Mouse (Mus musculus): Measurements from ENCODE around the gene Herc3.

Herc3 gene

GRCm38 (mm10) chr6:58846850-58847692 is 15.8 kb downstream of the Herc3 start:
- no peak for TF ChIP-seq GATA4 (IDR thresholded peaks at IDR 0.05; ENCODE audit: insufficient replicate concordance, low read length)

DNA sequence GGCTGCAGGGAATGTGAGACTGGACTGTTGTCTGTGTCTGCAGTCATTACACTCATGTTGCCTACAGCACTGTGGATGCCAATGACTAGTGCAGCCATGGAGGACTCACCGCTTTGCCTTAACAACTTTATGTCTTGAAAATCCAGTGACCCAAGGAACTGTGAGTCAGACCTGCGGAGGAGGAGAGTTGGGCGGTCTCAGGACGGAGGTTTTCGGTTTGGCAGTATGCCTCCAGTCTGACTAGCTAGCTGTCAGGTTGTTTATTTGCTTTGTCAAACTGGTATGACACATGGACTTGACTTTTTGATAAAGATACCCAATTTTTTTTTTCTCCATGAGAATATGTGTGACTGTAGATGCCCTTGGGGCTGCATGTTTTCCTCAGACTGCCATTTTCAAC is 16.6 kb downstream of the Herc3 start:
- TF ChIP-seq GATA4 (IDR thresholded peaks at IDR 0.05; ENCODE audit: insufficient replicate concordance, low read length): no peak

- no peak for TF ChIP-seq GATA4 (IDR thresholded peaks at IDR 0.05; ENCODE audit: insufficient replicate concordance, low read length)
These were observed 18.1 kb downstream of the Herc3 start for GRCm38 (mm10) chr6:58849356-58849755.

GRCm38 (mm10) chr6:58855676-58856367 is 24.6 kb downstream of the Herc3 start:
- TF ChIP-seq GATA4 (IDR thresholded peaks at IDR 0.05; ENCODE audit: insufficient replicate concordance, low read length): no peak

GRCm38 (mm10) chr6:58856494-58856893 is 25.2 kb downstream of the Herc3 start:
- TF ChIP-seq GATA4 (IDR thresholded peaks at IDR 0.05; ENCODE audit: insufficient replicate concordance, low read length): no peak

DNA sequence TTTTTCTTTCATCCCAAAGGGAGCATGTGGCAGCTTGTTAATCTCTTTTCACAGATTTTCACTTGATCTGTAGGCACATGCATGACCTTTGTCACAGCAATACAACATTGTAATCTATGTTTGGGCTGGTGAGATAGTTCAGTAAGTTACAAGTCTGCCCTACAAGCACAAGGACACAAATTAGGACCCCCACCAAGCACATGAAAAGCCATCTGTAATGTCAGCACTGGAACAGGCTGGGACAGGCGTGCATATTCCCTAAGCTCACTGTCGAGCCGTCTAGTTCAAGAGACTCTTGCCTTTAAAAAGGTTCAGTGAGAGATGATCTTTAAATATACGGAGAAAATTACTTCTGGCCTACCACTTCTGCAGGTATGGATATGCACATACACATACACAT is 28.3 kb downstream of the Herc3 start:
- no peak for TF ChIP-seq GATA4 (IDR thresholded peaks at IDR 0.05; ENCODE audit: insufficient replicate concordance, low read length)

GRCm38 (mm10) chr6:58862446-58862993 is 31.3 kb downstream of the Herc3 start:
- TF ChIP-seq GATA4 (IDR thresholded peaks at IDR 0.05; ENCODE audit: insufficient replicate concordance, low read length): no peak

GRCm38 (mm10) chr6:58863631-58864235 is 32.5 kb downstream of the Herc3 start:
- TF ChIP-seq GATA4 (IDR thresholded peaks at IDR 0.05; ENCODE audit: insufficient replicate concordance, low read length): no peak

- no peak for TF ChIP-seq GATA4 (IDR thresholded peaks at IDR 0.05; ENCODE audit: insufficient replicate concordance, low read length)
These were observed 48.3 kb downstream of the Herc3 start for GRCm38 (mm10) chr6:58879572-58879971.

DNA sequence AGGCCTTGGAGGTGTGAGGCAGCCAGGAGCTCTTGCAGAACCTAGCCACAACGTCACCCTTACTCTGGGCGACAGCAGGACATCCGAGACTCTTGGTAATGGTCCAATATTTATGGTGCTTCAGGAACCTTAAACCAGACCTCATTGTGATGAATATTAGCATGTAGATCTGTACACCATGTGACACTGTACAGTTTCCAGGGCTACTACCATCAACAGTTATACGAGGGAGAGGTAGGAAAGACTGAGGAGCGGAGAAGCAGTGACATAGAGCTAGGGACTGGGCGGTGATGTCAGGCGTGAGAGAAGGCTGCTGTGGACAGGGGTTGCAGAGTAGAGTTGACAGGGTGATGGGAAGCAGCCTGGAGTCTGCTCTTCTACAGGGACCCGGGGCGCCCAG is 48.7 kb downstream of the Herc3 start:
- TF ChIP-seq GATA4 (IDR thresholded peaks at IDR 0.05; ENCODE audit: insufficient replicate concordance, low read length): no peak

DNA sequence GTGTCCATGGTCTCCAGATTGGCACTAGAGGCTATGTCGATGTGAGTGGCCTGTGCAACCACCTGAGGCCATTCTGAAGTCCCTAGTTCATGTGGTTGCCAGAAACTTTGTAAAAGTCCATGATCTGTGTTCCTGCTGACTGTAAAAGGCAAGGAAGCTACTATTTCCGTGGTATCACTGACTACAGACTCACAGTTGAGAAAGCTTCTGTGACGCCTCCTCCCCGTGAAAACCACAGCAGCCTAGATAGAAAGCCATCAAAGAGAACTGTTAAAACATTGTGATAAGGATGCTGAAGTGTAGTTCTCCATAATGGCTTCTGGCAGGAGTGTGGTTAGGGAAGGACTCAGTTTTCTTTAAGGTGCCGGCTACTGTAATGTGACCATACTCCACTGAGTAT is 49.6 kb downstream of the Herc3 start:
- TF ChIP-seq GATA4 (IDR thresholded peaks at IDR 0.05; ENCODE audit: insufficient replicate concordance, low read length): no peak

- no peak for TF ChIP-seq GATA4 (IDR thresholded peaks at IDR 0.05; ENCODE audit: insufficient replicate concordance, low read length)
These were observed 50.1 kb downstream of the Herc3 start for GRCm38 (mm10) chr6:58881363-58881762.

- no peak for TF ChIP-seq GATA4 (IDR thresholded peaks at IDR 0.05; ENCODE audit: insufficient replicate concordance, low read length)
These were observed 51.0 kb downstream of the Herc3 start for GRCm38 (mm10) chr6:58882271-58882670.

DNA sequence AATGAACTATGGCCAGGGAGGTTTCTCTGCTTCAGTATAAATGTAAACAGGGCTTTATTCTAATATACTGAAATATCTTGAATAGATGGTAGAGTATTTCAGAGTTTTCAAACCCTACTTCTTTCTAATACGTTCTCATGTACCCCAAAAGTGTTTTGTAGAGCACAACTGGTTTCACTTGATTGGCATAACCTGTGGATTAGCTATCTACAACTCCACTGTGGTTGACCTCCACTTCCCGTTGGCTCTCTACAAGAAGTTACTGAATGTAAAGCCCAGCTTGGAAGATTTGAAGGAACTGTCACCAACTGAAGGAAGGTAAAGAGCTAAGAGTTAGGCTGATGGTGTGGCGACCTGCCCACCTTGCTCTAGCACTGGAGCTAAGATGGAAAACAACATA is 58.7 kb downstream of the Herc3 start:
- TF ChIP-seq GATA4 (IDR thresholded peaks at IDR 0.05; ENCODE audit: insufficient replicate concordance, low read length): no peak

DNA sequence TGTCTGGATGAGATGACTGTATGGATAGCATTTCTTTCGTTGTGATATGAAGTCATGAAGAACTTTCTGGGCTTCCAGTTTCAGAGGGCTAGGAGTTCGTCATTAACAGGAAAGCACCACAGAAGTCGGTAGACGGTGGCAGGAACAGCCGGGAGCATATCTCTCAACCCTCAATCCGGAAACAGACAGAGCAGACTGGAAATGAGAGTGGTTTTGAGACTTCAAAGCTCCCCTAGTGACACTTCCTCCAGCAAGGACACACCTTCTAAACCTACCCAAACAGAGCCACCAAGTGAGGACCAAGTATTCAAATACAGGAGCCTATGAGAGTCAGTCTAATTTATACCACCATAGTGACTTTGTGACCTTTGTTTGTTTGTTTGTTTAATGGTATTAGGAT is 62.0 kb downstream of the Herc3 start:
- TF ChIP-seq GATA4 (IDR thresholded peaks at IDR 0.05; ENCODE audit: insufficient replicate concordance, low read length): no peak

GRCm38 (mm10) chr6:58894994-58895393 is 63.7 kb downstream of the Herc3 start:
- TF ChIP-seq GATA4 (IDR thresholded peaks at IDR 0.05; ENCODE audit: insufficient replicate concordance, low read length): no peak

Data from liver, adult (tissue).